ENCODE assay signal across 8 mouse cellular contexts in genomic region chr8:70634066-70634465, GRCm38 (mm10). TPM values are rescaled to one million over a fixed set of nuclear protein-coding genes. Genes with fewer than 3 reads are reported as not detected.
DNase-seq lines count a peak whose midpoint lies in the region; ATAC-seq lines count a peak whose summit lies in the region.

No protein-coding gene starts in this region.

- H3K27ac ChIP-seq in heart, embryonic 13.5 days (replicated peaks), result peak overlapping the region; percentile 67
- peak overlapping the region; percentile 79 for H3K27ac ChIP-seq in liver, embryonic 12.5 days
- no peak overlapping the region for H3K27ac ChIP-seq in forebrain, embryonic 14.5 days (ENCODE audit: low read depth, low read length)
- no peak overlapping the region for H3K27ac ChIP-seq in hindbrain, embryonic 16.5 days (ENCODE audit: low read depth, low read length)
- no peak overlapping the region for H3K27ac ChIP-seq in forebrain, embryonic 15.5 days (replicated peaks)

- no peaks in the 10 kb centered on the region for H3K9me3 ChIP-seq in heart, embryonic 13.5 days
- no peaks in the 10 kb centered on the region for H3K9me3 ChIP-seq in liver, embryonic 12.5 days (replicated peaks)
- no peaks in the 10 kb centered on the region for H3K9me3 ChIP-seq in forebrain, embryonic 14.5 days (replicated peaks; ENCODE audit: control insufficient read depth, low read length)
- H3K9me3 ChIP-seq in hindbrain, embryonic 16.5 days (ENCODE audit: control insufficient read depth, low read length), result no peaks in the 10 kb centered on the region
- no peaks in the 10 kb centered on the region for H3K9me3 ChIP-seq in forebrain, embryonic 15.5 days

- no peak overlapping the region for H3K4me3 ChIP-seq in heart, embryonic 13.5 days
- no peak overlapping the region for H3K4me3 ChIP-seq in liver, embryonic 12.5 days
- no peak overlapping the region for H3K4me3 ChIP-seq in forebrain, embryonic 14.5 days (ENCODE audit: low read depth, low read length)
- no peak overlapping the region for H3K4me3 ChIP-seq in hindbrain, embryonic 16.5 days (ENCODE audit: low read length)
- no peak overlapping the region for H3K4me3 ChIP-seq in forebrain, embryonic 15.5 days

- DNase-seq in 3T3-L1 (ENCODE audit: low read depth, low spot score) (peak; percentile 84), NIH3T3 (ENCODE audit: low read depth) (peak; percentile 83)
- no peak for DNase-seq in forebrain, embryonic 14.5 days (ENCODE audit: low spot score)
- no peak for DNase-seq in frontal cortex, postnatal 25 days (ENCODE audit: low spot score in 2 of 2)

- H3K27me3 ChIP-seq in heart, embryonic 13.5 days (replicated peaks), result peaks cover 14% of the 10 kb centered on the region
- peaks cover 21% of the 10 kb centered on the region for H3K27me3 ChIP-seq in liver, embryonic 12.5 days (replicated peaks)
- H3K27me3 ChIP-seq in forebrain, embryonic 14.5 days (replicated peaks; ENCODE audit: control insufficient read depth, insufficient read depth, low read length), result peaks cover 8% of the 10 kb centered on the region; the same call in 1 of the 2 replicates
- peaks cover 2% of the 10 kb centered on the region for H3K27me3 ChIP-seq in hindbrain, embryonic 16.5 days (replicated peaks; ENCODE audit: control insufficient read depth, insufficient read depth, low read length)
- 0 out of 2 replicates have a peak, but pooled peaks cover 6% of the 10 kb centered on the region for H3K27me3 ChIP-seq in forebrain, embryonic 15.5 days

- 0 out of 2 replicates have a peak overlapping the region, but pooled peaks have one; percentile 3 for H3K4me2 ChIP-seq in heart, embryonic 13.5 days
- H3K4me2 ChIP-seq in liver, embryonic 12.5 days, result no peak overlapping the region
- no peak overlapping the region for H3K4me2 ChIP-seq in forebrain, embryonic 14.5 days (ENCODE audit: low read length)
- no peak overlapping the region for H3K4me2 ChIP-seq in hindbrain, embryonic 16.5 days (ENCODE audit: low read length)
- no peak overlapping the region for H3K4me2 ChIP-seq in forebrain, embryonic 15.5 days (replicated peaks)

- peaks cover 69% of the 10 kb centered on the region for H3K4me1 ChIP-seq in heart, embryonic 13.5 days
- H3K4me1 ChIP-seq in liver, embryonic 12.5 days, result peaks cover 79% of the 10 kb centered on the region
- peaks cover 3% of the 10 kb centered on the region; the same call in 1 of the 2 replicates for H3K4me1 ChIP-seq in forebrain, embryonic 14.5 days (ENCODE audit: control insufficient read depth, insufficient read depth, low read length)
- H3K4me1 ChIP-seq in hindbrain, embryonic 16.5 days (ENCODE audit: control insufficient read depth, insufficient read depth, low read depth, low read length), result peaks cover 17% of the 10 kb centered on the region
- peaks cover 25% of the 10 kb centered on the region for H3K4me1 ChIP-seq in forebrain, embryonic 15.5 days

- H3K36me3 ChIP-seq in heart, embryonic 13.5 days, result no peaks in the 10 kb centered on the region
- 0 out of 2 replicates have a peak, but pooled peaks cover 2% of the 10 kb centered on the region for H3K36me3 ChIP-seq in liver, embryonic 12.5 days
- no peaks in the 10 kb centered on the region for H3K36me3 ChIP-seq in forebrain, embryonic 14.5 days (ENCODE audit: control insufficient read depth, insufficient read depth, low read length)
- H3K36me3 ChIP-seq in hindbrain, embryonic 16.5 days (ENCODE audit: control insufficient read depth, insufficient read depth, low read length), result no peaks in the 10 kb centered on the region
- H3K36me3 ChIP-seq in forebrain, embryonic 15.5 days, result no peaks in the 10 kb centered on the region

- ATAC-seq in heart, embryonic 13.5 days (ENCODE audit: extremely low read depth, insufficient number of reproducible peaks, low FRiP score, low TSS enrichment), result no peak
- ATAC-seq in liver, embryonic 12.5 days, result no peak
- ATAC-seq in forebrain, embryonic 14.5 days, result no peak
- no peak for ATAC-seq in hindbrain, embryonic 16.5 days
- ATAC-seq in forebrain, embryonic 15.5 days (replicated peaks), result no peak

- 25% methylated on average over 6 of the region's 6 CpGs for WGBS in heart, embryonic 13.5 days
- 45% methylated on average over 6 of the region's 6 CpGs for WGBS in liver, embryonic 12.5 days (ENCODE audit: insufficient replicate concordance)
- 57% methylated on average over 6 of the region's 6 CpGs for WGBS in forebrain, embryonic 14.5 days
- 52% methylated on average over 6 of the region's 6 CpGs for whole genome bisulfite sequencing in hindbrain, embryonic 16.5 days
- 55% methylated on average over 6 of the region's 6 CpGs for WGBS in forebrain, embryonic 15.5 days

- 0 out of 2 replicates have a peak overlapping the region, but pooled peaks have one; percentile 45 for H3K9ac ChIP-seq in heart, embryonic 13.5 days
- no peak overlapping the region for H3K9ac ChIP-seq in liver, embryonic 12.5 days
- no peak overlapping the region for H3K9ac ChIP-seq in forebrain, embryonic 14.5 days (ENCODE audit: low read length)
- no peak overlapping the region for H3K9ac ChIP-seq in hindbrain, embryonic 16.5 days (ENCODE audit: low read depth, low read length)
- no peak overlapping the region for H3K9ac ChIP-seq in forebrain, embryonic 15.5 days (replicated peaks)

RNA-seq across cellular contexts. Expression of gene Gdf15, which starts 1.8 kb away (rescaled TPM):
- 0.86 and 1.2 TPM in 2 replicates for polyA plus RNA-seq in heart, embryonic 13.5 days (2015; fragmentation: Nextera tagmentation; extraction: Ambion mirVana)
- polyA plus RNA-seq in liver, embryonic 12.5 days (2016; fragmentation: Nextera tagmentation; extraction: Ambion mirVana), result 4.4 and 4.9 TPM in 2 replicates
- 0.16 and 0.20 TPM in 2 replicates for polyA plus RNA-seq in forebrain, embryonic 14.5 days (2014; fragmentation: Nextera tagmentation; extraction: Ambion mirVana)
- 0.11 and 0.48 TPM in 2 replicates for polyA plus RNA-seq in hindbrain, embryonic 16.5 days (2015; fragmentation: Nextera tagmentation; extraction: Ambion mirVana)
- polyA plus RNA-seq in forebrain, embryonic 15.5 days (2015; fragmentation: Nextera tagmentation; extraction: Ambion mirVana), result not detected in 2 replicates

RNA-seq across cellular contexts. Expression of gene Lrrc25, which starts 18.1 kb away (rescaled TPM):
- polyA plus RNA-seq in heart, embryonic 13.5 days (2015; fragmentation: Nextera tagmentation; extraction: Ambion mirVana), result 1.5 and 2.7 TPM in 2 replicates
- polyA plus RNA-seq in liver, embryonic 12.5 days (2016; fragmentation: Nextera tagmentation; extraction: Ambion mirVana), result 4.1 and 4.6 TPM in 2 replicates
- 0.89 and 1.9 TPM in 2 replicates for polyA plus RNA-seq in forebrain, embryonic 14.5 days (2014; fragmentation: Nextera tagmentation; extraction: Ambion mirVana)
- 1.1 and 1.6 TPM in 2 replicates for polyA plus RNA-seq in hindbrain, embryonic 16.5 days (2015; fragmentation: Nextera tagmentation; extraction: Ambion mirVana)
- polyA plus RNA-seq in forebrain, embryonic 15.5 days (2015; fragmentation: Nextera tagmentation; extraction: Ambion mirVana), result 0.74 and 1.3 TPM in 2 replicates

RNA-seq across cellular contexts. Expression of gene Ssbp4, which starts 25.4 kb away (rescaled TPM):
- 63.3 and 70.9 TPM in 2 replicates for polyA plus RNA-seq in heart, embryonic 13.5 days (2015; fragmentation: Nextera tagmentation; extraction: Ambion mirVana)
- polyA plus RNA-seq in liver, embryonic 12.5 days (2016; fragmentation: Nextera tagmentation; extraction: Ambion mirVana), result 96.4 and 98.0 TPM in 2 replicates
- 135 and 147 TPM in 2 replicates for polyA plus RNA-seq in forebrain, embryonic 14.5 days (2014; fragmentation: Nextera tagmentation; extraction: Ambion mirVana)
- 148 and 157 TPM in 2 replicates for polyA plus RNA-seq in hindbrain, embryonic 16.5 days (2015; fragmentation: Nextera tagmentation; extraction: Ambion mirVana)
- 114 TPM in 2 replicates for polyA plus RNA-seq in forebrain, embryonic 15.5 days (2015; fragmentation: Nextera tagmentation; extraction: Ambion mirVana)

RNA-seq across cellular contexts. Expression of gene Pgpep1, which starts 26.1 kb away (rescaled TPM):
- 33.7 and 37.3 TPM in 2 replicates for polyA plus RNA-seq in heart, embryonic 13.5 days (2015; fragmentation: Nextera tagmentation; extraction: Ambion mirVana)
- polyA plus RNA-seq in liver, embryonic 12.5 days (2016; fragmentation: Nextera tagmentation; extraction: Ambion mirVana), result 19.6 and 24.2 TPM in 2 replicates
- 85.7 and 101 TPM in 2 replicates for polyA plus RNA-seq in forebrain, embryonic 14.5 days (2014; fragmentation: Nextera tagmentation; extraction: Ambion mirVana)
- 78.3 and 87.6 TPM in 2 replicates for polyA plus RNA-seq in hindbrain, embryonic 16.5 days (2015; fragmentation: Nextera tagmentation; extraction: Ambion mirVana)
- polyA plus RNA-seq in forebrain, embryonic 15.5 days (2015; fragmentation: Nextera tagmentation; extraction: Ambion mirVana), result 63.6 and 70.2 TPM in 2 replicates

RNA-seq across cellular contexts. Expression of gene Lsm4, which starts 39.0 kb away (rescaled TPM):
- 269 and 297 TPM in 2 replicates for polyA plus RNA-seq in heart, embryonic 13.5 days (2015; fragmentation: Nextera tagmentation; extraction: Ambion mirVana)
- polyA plus RNA-seq in liver, embryonic 12.5 days (2016; fragmentation: Nextera tagmentation; extraction: Ambion mirVana), result 266 and 269 TPM in 2 replicates
- polyA plus RNA-seq in forebrain, embryonic 14.5 days (2014; fragmentation: Nextera tagmentation; extraction: Ambion mirVana), result 200 and 220 TPM in 2 replicates
- polyA plus RNA-seq in hindbrain, embryonic 16.5 days (2015; fragmentation: Nextera tagmentation; extraction: Ambion mirVana), result 168 and 169 TPM in 2 replicates
- polyA plus RNA-seq in forebrain, embryonic 15.5 days (2015; fragmentation: Nextera tagmentation; extraction: Ambion mirVana), result 211 and 228 TPM in 2 replicates

Comparison
In these comparisons a context has a peak if more than half of its experiments do, and no peak if none do; other contexts are left out.
1. DNase-seq: peak in 3T3-L1 (single experiment) and NIH3T3 (single experiment); none in forebrain, embryonic 14.5 days (single experiment) and frontal cortex, postnatal 25 days (0 of 2).
2. H3K27ac ChIP-seq: peak in heart, embryonic 13.5 days (single experiment) and liver, embryonic 12.5 days (single experiment); none in forebrain, embryonic 14.5 days (single experiment), hindbrain, embryonic 16.5 days (single experiment) and forebrain, embryonic 15.5 days (single experiment).